Mouse (Mus musculus): ENCODE data around the gene Megf11. TPM values are rescaled to one million over a fixed set of nuclear protein-coding genes. Genes with fewer than 3 reads are reported as not detected.
"Not testable (repeated sequence)": the region's sequence is repeated elsewhere in the genome, so short reads cannot be mapped to it uniquely, and the experiment has no call there.

Gene Megf11
- total RNA-seq, 2 experiments from 2014 or later: 0.96 to 2.0 TPM

DNA sequence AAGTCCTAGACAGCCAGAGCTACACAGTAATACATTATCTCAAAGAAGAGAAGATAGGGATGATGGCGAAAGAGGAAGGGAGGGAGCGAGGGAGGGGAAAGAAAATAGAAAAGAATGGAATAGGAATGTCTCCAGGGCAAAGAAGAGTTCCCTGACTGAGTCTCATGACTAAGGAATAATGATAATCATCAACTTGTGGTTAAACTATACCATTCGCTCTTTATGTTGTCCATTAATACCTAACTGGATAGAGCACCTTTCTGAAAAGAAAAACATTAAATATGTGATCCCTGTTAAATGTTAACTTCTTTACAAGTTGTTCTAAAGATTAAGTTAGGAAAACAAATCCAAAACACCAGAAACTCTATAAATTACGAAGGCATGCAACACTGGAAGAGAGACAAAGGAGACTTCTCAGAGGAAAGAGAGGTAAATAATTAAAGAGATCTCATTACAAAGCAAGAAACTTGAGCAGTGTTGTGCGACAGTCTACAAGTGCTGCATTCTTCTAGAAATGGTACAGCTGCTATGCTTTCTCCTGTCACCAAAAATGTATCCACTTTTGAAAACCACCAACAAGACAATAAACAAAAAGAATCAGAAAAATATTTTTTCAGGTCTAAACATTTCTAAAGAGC, 334.2 kb downstream of the Megf11 start:
- no peak for DNase-seq (ENCODE audit: low spot score)
- intact Hi-C loops (cut with DNase I): no loop called here

DNA sequence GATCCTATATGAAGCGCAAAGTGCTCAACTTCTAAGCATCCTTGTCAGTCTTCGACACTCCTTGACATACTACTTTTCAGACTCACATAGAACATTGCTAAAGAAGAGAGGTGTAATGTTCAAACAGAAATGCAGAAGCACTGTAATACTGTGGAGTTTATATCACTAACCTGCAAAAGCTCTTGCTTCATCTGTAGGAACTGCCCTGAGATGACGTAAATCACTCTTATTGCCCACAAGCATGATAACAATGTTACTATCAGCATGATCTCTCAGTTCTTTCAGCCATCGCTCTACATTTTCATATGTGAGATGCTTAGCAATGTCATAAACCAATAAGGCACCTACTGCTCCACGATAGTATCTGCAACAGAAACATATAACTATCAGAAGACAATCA, 341.0 kb downstream of the Megf11 start:
- intact Hi-C loops (cut with DNase I): no loop called here
- no peak for DNase-seq (ENCODE audit: low spot score)

DNA sequence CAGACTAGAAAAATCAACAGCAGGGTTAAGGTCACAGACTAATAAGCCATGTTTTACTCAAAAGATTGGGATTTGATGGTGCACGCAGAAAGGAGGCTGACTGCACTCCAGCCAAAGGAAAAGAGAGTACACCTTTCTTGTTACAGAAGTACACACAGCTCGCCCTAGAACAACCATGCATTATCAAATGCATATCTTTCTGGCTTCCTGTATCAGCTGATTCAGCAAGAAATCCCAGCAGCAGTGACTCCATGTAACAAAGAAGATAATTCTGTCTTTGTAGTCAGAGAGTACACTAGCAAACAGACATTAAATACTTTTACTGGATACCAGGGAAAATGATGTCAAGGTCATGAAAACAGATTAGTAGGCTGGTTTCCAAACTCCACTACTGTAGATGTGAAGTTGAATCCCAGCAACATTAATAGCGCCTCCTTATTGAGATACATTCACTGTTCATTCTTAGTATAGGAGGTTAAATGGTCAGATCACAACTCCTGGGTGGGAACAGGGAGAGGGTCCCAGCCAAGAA, 345.7 kb downstream of the Megf11 start:
- intact Hi-C loops (cut with DNase I): no loop called here
- DNase-seq (ENCODE audit: low spot score): no peak

DNA sequence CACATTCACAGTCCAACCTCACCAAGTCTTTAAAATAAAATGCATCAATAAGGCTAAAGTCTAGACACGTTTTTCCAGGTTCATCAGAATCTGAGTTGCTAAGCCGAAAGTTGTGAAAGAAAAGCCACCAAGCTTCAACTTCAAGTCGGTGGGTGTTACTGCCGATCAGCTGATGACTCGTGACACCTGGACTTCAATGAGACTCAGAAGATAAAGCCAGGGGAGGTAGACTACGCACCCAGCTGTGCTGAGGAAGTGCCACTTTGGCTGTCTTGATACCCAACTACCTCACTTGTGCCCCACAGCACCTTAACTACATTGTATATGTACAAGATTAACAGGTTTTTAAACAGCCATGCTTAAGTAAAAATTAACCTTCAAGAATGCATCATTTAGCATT, 348.7 kb downstream of the Megf11 start:
- intact Hi-C loops (cut with DNase I): no loop called here
- DNase-seq (ENCODE audit: low spot score): no peak

DNA sequence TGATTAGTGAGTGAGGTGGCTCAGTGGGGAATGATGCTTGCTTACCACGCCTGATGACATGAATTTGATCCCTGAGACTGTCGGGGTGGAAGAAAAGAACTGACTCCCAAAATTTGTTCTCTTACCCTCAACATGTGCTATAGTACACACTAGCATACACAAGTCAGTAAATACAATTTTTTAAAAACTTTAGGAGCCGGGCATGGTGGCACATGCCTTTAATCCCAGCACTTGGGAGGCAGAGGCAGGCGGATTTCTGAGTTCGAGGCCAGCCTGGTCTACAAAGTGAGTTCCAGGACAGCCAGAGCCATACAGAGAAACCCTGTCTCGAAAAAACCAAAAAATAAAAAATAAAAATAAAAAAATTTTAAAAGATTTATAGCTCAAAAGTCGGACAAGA, 349.6 kb downstream of the Megf11 start:
- intact Hi-C loops (cut with DNase I): loop anchor here (5.0 kb wide), 1 partner anchor 77 kb away; the partner anchor contains the start of gene Dennd4a
- not testable (repeated sequence) for DNase-seq (ENCODE audit: low spot score)

DNA sequence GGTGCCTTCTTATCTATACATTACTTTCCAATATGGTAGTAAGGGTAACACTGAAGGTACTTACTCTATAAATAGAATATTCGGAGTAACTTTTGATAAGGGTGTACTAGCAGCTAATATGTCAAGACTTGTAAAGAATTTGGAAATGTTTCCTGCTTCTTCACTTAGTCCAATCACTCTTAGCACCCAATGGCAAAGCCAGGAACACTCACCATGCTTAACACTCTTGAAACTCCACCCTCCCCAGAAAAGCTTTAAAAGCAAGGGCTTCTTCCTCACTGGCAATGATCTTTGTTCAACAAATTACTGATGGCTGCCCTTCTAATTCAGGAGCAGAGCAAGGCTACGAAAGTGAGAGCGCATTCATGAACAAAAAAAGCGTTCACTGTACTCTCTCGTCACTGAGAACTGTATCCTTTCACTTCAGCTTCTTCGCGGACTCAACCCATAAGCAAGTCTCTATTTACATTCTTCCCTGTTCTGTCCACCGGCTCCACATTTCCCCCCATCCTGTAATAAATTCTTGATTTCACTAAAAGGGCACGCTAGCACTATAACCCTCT, 350.7 kb downstream of the Megf11 start:
- DNase-seq (ENCODE audit: low spot score): no peak
- intact Hi-C loops (cut with DNase I): loop anchor here (5.0 kb wide), 1 partner anchor 76 kb away; the partner anchor contains the start of gene Dennd4a

DNA sequence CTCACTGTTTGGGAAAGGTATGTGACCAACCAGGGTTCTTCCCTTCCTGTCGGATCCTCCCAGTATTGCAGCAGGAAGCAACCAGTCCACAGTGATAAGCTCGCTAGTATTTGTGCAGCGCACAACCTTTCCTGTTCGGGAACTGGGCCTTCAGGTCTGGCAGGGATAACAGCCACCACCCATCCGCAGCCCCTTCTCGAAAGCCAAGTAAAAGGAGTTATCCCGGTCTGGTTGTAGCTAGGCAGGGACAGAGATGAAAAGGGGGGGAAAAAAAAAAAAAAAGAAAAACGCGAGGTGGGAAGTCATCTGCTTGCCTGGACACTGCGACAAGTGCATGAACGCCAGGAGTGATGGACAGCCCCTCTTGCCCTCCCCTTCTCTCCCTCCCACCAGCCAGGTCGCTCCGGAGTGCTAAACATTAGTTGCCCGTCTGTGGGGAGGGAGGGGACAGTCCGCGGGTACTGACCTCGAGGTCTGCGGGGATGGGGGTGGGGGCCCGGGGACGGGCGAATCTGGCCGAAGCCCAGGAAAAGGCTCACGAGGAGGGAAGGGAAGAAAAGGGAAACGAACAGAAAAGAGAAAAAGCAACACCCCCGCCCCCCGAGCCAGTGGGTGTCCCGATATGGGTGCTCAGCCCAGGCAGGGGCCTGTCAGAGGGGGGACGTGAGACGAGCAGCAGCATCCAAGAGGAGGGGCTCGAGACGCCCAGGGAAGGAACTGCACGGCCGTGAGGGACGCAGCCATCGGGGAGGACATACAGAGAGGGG, 351.4 kb downstream of the Megf11 start:
- intact Hi-C loops (cut with DNase I): loop anchor here (5.0 kb wide), 1 partner anchor 75 kb away; the partner anchor contains the start of gene Dennd4a
- peak; percentile 77 for DNase-seq (ENCODE audit: low spot score)

DNA sequence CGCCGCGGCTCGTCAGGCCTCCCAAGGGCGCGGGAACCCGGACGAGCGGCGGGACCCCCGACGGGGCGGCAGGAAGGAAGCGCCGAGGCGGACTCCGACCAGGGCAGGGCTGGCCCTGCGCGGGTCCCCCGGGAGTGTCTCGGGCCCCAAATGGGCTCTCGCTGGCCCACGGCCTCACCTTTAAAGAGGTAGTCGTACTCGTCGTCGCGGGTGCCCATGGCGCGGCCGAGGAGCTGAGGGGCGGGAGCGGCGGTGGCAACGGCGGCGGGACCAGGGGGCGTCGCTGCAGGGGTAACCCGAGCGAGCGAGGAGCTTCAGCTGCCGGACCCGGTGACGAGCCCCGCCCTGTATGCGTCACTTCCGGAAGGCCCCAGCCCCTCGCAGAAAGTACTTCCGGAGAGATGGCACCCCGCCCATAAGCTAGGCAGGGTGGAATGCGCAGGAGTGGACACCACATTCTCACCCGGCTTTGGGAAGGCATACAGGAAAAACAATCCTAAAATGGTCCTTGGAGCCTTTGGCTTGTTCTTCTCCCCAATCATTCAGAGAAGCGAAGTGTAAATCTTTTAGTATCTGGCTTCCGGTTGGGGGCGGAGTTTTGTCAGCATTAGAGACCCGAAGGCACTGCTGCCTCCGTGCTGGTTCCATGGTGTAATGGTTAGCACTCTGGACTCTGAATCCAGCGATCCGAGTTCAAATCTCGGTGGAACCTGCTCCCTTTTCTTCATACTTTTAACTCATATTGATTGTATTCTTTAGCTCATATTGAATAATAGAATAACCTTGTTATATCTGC, 352.2 kb downstream of the Megf11 start, which contains the start of gene Rab11a:
Gene Rab11a, minus strand, starts transcription at position 353 of the 796 bp plus-strand sequence.
- intact Hi-C loops (cut with DNase I): loop anchor here (5.0 kb wide), 1 partner anchor 75 kb away; the partner anchor contains the start of gene Dennd4a

DNA sequence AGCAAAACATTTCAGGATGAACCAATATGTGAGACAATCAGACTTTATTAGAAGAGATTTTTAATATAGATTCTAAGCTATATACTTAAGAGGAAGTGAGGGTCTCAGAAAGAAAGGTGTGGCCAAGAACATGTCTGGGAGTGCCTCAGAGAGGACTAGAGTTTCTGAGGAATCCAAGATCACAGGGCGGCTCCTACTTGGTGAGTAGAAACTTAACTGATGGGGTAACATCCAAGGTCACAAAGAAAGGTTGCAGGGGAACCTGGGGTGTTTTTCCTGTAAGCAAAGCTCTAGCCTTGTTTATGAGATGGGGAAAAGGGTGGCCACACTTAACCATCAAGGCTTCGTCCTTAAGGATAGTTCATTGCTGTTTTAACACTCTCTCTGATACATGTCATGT, 353.6 kb downstream of the Megf11 start:
- intact Hi-C loops (cut with DNase I): loop anchor here (5.0 kb wide), 1 partner anchor 73 kb away; the partner anchor contains the start of gene Dennd4a
- no peak for DNase-seq (ENCODE audit: low spot score)

More for the DNA sequence above, 352.2 kb downstream of the Megf11 start, which contains the start of gene Rab11a:
- peak; percentile 91 for DNase-seq (ENCODE audit: low spot score)

DNA sequence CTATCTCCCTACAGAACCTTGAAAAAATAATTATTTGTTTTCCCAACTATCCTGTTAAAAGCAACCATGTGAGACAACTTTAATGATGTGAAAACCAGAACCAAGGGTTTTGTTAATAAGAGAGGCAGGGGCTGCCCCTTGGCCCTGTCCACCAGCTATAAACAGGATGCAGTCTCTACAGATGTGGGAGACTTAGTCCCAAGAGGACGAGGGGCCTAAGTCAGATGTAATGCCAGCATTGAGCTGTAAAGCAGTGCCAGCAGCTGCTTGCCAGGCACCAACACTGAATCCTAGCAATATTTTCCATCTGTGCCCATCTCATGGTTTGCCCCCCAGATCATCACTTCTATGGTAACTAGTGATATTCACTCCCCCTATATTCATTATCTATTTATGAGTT, 357.0 kb downstream of the Megf11 start:
- intact Hi-C loops (cut with DNase I): no loop called here
- DNase-seq (ENCODE audit: low spot score): no peak

DNA sequence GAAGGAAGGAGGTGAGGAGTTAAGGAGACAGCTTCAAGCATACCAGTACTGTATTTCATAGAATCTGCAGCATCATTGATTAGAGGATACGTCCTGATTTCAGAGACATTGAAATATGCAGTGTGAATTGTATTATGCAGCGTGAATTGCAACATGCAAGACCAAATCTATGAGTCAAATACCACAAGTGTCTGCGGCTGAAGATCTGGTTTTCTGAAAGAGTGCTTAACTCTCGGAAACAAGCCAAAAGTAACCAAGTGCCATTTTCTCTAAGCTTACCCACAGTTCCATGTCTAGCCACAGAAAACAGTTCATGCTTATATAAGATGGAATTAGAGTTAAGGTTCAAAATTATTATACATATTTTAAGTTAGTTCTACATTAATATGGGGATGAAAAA, 362.3 kb downstream of the Megf11 start:
- no peak for DNase-seq (ENCODE audit: low spot score)
- intact Hi-C loops (cut with DNase I): no loop called here

DNA sequence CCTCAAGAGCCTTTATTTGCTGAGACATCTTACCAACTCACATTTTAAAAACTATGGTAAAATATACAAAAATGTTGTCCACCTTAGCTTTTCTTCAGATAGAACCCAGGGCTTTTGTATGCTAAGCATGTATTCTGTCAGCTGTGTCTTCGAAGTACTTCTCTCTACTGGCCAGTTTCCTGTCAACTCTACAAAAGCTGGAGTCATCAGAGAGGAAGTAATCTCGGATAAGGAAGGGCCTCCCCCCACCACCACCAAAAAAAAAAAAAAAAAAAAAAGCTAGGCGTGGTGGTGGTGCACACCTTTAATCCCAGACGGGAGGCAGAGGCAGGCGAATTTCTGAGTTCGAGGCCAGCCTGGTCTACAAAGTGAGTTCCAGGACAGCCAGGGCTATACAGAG, 363.9 kb downstream of the Megf11 start:
- DNase-seq (ENCODE audit: low spot score): no peak
- intact Hi-C loops (cut with DNase I): no loop called here

DNA sequence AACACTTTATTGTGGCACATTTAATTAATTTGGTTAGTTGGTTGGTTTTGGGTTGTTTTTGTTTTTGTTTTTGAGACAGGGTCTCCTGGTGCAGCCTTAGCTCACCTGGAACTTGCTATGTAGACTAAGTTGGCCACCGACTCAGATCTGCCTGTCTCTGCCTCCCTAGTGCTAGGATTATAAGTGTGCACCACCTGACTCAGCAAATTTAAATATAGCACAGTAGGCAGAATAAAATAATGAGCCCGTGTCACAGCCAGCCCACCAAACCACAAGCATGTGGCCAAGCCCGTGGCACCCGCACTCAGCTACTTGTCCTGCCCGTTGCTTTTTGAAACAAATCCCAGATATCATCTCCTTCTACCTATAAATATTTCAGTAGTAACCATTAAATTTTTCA, 367.1 kb downstream of the Megf11 start:
- intact Hi-C loops (cut with DNase I): no loop called here
- DNase-seq (ENCODE audit: low spot score): no peak

DNA sequence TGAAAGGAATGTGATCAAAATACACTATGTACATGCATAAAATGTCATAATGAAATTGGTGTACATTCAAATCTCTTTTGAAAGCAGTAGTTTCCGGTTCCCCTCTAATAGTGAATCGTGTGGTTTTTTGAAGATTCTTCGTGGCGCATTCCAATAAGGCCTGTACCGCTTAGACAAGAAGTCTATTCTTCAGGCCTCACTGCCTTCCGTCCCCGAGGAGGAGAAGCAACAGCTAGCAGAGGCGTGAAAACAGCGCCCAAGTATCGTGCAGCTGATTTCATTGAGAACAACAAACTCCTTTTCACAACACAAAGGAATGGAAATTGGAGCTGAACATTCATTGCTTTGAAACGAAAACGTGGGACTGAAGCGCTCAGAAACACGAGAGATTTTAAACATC, 372.6 kb downstream of the Megf11 start:
- DNase-seq (ENCODE audit: low spot score): no peak
- intact Hi-C loops (cut with DNase I): no loop called here

Small RNAs within 50 kb of the gene (microRNA-seq; reads per million reads assigned to microRNA genes)
- gene Gm47308: not detected

Other genes starting within 250 kb of the Megf11 start
- gene Zwilch, start 212.5 kb upstream of the Megf11 start, total RNA-seq (2021): under 1 TPM; 0.42 to 0.62 TPM
- 100 to 1,000 TPM; 433 to 462 TPM for gene Rpl4, start 212.3 kb upstream of the Megf11 start, total RNA-seq (2021)
- 10 to 100 TPM; 21.6 to 23.5 TPM for gene Snapc5, start 206.4 kb upstream of the Megf11 start, total RNA-seq (2021)
- 1 to 10 TPM; 1.7 to 2.0 TPM for gene Uchl4, start 150.4 kb upstream of the Megf11 start, total RNA-seq (2021)
- gene Map2k1, start 132.0 kb upstream of the Megf11 start, total RNA-seq (2021): 10 to 100 TPM; 49.6 to 55.2 TPM
- gene Tipin, start 104.0 kb upstream of the Megf11 start, total RNA-seq (2021): 10 to 100 TPM in 1 of 2 experiments, 1 to 10 TPM in 1; 10.0 to 10.8 TPM
- 10 to 100 TPM; 24.5 to 26.4 TPM for gene Dis3l, start 44.3 kb upstream of the Megf11 start, total RNA-seq (2021)

All from heart, postnatal 25 days (tissue).